Mouse (Mus musculus): ENCODE data around the gene Phactr1.

DNA sequence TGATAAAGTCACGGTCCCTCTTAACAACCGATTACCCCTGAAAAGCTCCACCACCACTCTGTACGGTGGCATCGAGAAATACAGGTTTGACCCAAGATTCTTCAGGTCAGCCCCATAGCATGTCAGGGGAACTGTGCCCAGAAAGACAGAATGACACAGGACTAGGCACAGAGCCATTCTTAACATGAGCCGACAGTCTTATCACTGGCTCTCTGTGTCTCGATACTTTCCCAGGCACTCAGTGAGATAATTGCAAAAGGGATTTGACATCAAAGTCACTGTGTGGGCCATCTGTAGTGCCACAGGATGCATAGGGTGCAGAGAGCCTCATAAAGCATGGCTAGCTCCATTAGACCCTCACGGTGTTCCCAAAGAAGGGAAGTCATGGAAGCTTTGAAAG, 453.0 kb downstream of the Phactr1 start:
- no peak for TF ChIP-seq TAL1 (IDR thresholded peaks at IDR 0.05; ENCODE audit: low read length)
- TF ChIP-seq GATA1 (IDR thresholded peaks at IDR 0.05; ENCODE audit: low read length) = no peak

Data from erythroblast, embryonic 14.5 days (primary cell).